Mouse (Mus musculus): ENCODE results near the gene C9. TPM values are rescaled to one million over a fixed set of nuclear protein-coding genes. Genes with fewer than 3 reads are reported as not detected.

Gene C9
- polyA plus RNA-seq (2015; fragmentation: Nextera tagmentation; extraction: Ambion mirVana), result not detected in 2 replicates

DNA sequence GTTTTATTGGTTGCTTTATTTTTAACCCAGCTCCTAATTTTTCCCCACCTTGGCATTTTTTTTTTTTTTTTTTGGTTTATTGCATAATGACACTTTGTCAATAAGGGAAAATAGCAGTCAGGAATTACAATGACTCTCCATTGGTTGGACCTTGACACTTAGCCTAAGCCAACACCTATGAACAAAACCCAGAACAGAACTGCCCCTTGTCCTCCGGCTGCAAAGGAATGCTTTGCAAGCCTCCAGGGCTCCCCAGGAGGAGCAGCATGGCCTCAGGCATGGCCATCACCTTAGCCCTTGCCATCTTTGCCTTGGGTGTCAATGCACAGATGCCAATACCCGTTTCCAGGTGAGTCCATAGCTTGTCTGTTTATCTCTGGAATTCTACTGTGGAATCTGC lies at the start of gene C9:
TSS of gene C9 (plus strand) at position 193 of the 400 bp plus-strand sequence.
- ATAC-seq, result no peak
- H3K4me1 ChIP-seq (replicated peaks; ENCODE audit: control insufficient read depth, insufficient read depth, low read length), result no peaks in the 10 kb centered on the region
- no peak within 1 kb of the TSS for H3K27ac ChIP-seq (ENCODE audit: low read length)
- no peak within 1 kb of the TSS for H3K4me3 ChIP-seq (replicated peaks; ENCODE audit: low read length)
- H3K27me3 ChIP-seq (replicated peaks; ENCODE audit: control insufficient read depth, insufficient read depth, low read length), result no peaks in the 10 kb centered on the region
- no peaks in the 10 kb centered on the region for H3K36me3 ChIP-seq (ENCODE audit: control insufficient read depth, insufficient read depth)
- no peak within 1 kb of the TSS for H3K4me2 ChIP-seq (ENCODE audit: low read length)
- H3K9ac ChIP-seq (replicated peaks; ENCODE audit: low read depth, low read length), result no peak within 1 kb of the TSS
- 73% methylated on average over 2 of the region's 2 CpGs for WGBS
- no peaks in the 10 kb centered on the region for H3K9me3 ChIP-seq (ENCODE audit: control insufficient read depth, low read length)

GRCm38 (mm10) chr15:6398211-6398610 lies 46.9 kb upstream of the C9 start:
- ATAC-seq, result no peak

GRCm38 (mm10) chr15:6398881-6399280 lies 46.2 kb upstream of the C9 start:
- Histone ChIP-seq H3K27ac (ENCODE audit: low read length) (no peak overlapping the region), H3K4me2 (ENCODE audit: low read length) (no peak overlapping the region), H3K9ac (replicated peaks; ENCODE audit: low read depth, low read length) (no peak overlapping the region), H3K9me3 (ENCODE audit: control insufficient read depth, low read length) (no peaks in the 10 kb centered on the region), H3K4me1 (replicated peaks; ENCODE audit: control insufficient read depth, insufficient read depth, low read length) (no peaks in the 10 kb centered on the region), H3K36me3 (ENCODE audit: control insufficient read depth, insufficient read depth) (no peaks in the 10 kb centered on the region), H3K27me3 (replicated peaks; ENCODE audit: control insufficient read depth, insufficient read depth, low read length) (no peaks in the 10 kb centered on the region), H3K4me3 (replicated peaks; ENCODE audit: low read length) (no peak overlapping the region)
- ATAC-seq, result no peak
- WGBS, result 86% methylated on average over 6 of the region's 6 CpGs

More at GRCm38 (mm10) chr15:6398211-6398610, 46.9 kb upstream of the C9 start:
- H3K27me3 ChIP-seq (replicated peaks; ENCODE audit: control insufficient read depth, insufficient read depth, low read length), result no peaks in the 10 kb centered on the region
- no peaks in the 10 kb centered on the region for H3K36me3 ChIP-seq (ENCODE audit: control insufficient read depth, insufficient read depth)
- whole genome bisulfite sequencing, result 84% methylated on average over 4 of the region's 4 CpGs
- no peaks in the 10 kb centered on the region for H3K9me3 ChIP-seq (ENCODE audit: control insufficient read depth, low read length)
- H3K4me3 ChIP-seq (replicated peaks; ENCODE audit: low read length), result no peak overlapping the region
- no peak overlapping the region for H3K4me2 ChIP-seq (ENCODE audit: low read length)
- H3K27ac ChIP-seq (ENCODE audit: low read length), result no peak overlapping the region
- no peaks in the 10 kb centered on the region for H3K4me1 ChIP-seq (replicated peaks; ENCODE audit: control insufficient read depth, insufficient read depth, low read length)
- H3K9ac ChIP-seq (replicated peaks; ENCODE audit: low read depth, low read length), result no peak overlapping the region

GRCm38 (mm10) chr15:6400115-6400514 lies 45.0 kb upstream of the C9 start:
- 91% methylated on average over 8 of the region's 8 CpGs for WGBS
- Histone ChIP-seq H3K4me2 (ENCODE audit: low read length) (no peak overlapping the region), H3K4me3 (replicated peaks; ENCODE audit: low read length) (no peak overlapping the region), H3K27ac (ENCODE audit: low read length) (no peak overlapping the region), H3K9ac (replicated peaks; ENCODE audit: low read depth, low read length) (no peak overlapping the region), H3K36me3 (ENCODE audit: control insufficient read depth, insufficient read depth) (no peaks in the 10 kb centered on the region), H3K4me1 (replicated peaks; ENCODE audit: control insufficient read depth, insufficient read depth, low read length) (no peaks in the 10 kb centered on the region), H3K9me3 (ENCODE audit: control insufficient read depth, low read length) (no peaks in the 10 kb centered on the region), H3K27me3 (replicated peaks; ENCODE audit: control insufficient read depth, insufficient read depth, low read length) (no peaks in the 10 kb centered on the region)
- ATAC-seq, result no peak

DNA sequence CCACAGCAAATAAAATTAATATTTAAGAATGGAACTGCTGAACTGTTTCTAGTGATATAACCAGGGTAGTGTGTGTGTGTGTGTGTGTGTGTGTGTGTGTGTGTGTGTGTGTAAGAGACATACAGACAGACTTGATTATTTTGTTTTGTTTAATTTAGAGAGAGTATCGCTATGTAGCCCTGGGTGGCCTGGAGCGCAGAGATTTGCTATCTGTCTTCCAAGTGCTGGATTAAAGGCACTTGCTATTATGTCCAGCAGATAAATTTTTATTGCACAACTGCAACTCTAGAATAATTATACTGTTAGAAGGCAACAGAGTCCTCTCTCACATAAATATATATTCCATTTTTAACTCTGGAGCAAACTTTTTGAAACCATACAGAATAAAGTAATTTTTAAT lies 42.7 kb upstream of the C9 start:
- ATAC-seq, result no peak
- Histone ChIP-seq H3K27ac (ENCODE audit: low read length) (no peak overlapping the region), H3K4me3 (replicated peaks; ENCODE audit: low read length) (no peak overlapping the region), H3K4me2 (ENCODE audit: low read length) (no peak overlapping the region), H3K27me3 (replicated peaks; ENCODE audit: control insufficient read depth, insufficient read depth, low read length) (no peaks in the 10 kb centered on the region), H3K36me3 (ENCODE audit: control insufficient read depth, insufficient read depth) (no peaks in the 10 kb centered on the region), H3K9me3 (ENCODE audit: control insufficient read depth, low read length) (no peaks in the 10 kb centered on the region), H3K9ac (replicated peaks; ENCODE audit: low read depth, low read length) (no peak overlapping the region), H3K4me1 (replicated peaks; ENCODE audit: control insufficient read depth, insufficient read depth, low read length) (no peaks in the 10 kb centered on the region)
- WGBS, result 83% methylated on average over 2 of the region's 2 CpGs

DNA sequence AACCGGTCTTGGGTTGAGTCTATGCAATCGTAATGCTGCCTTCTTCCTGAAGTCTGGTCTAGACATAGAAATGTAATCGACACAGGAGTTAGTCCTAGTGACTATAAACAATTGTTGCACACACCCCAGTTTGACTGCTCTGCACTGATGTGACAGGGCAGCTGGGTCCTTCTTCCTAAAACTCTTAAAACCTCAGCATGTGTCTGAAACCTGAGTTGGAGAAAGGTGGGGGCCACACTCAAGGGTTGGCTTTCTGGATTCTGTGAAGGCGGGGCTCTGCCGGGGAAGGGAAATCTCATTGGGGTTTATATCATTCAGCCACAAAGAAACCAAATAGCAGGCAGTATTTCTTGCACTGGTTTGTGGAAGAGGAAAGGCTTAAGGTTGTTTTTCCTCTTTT lies 41.0 kb upstream of the C9 start:
- H3K36me3 ChIP-seq (ENCODE audit: control insufficient read depth, insufficient read depth), result no peaks in the 10 kb centered on the region
- no peak overlapping the region for H3K27ac ChIP-seq (ENCODE audit: low read length)
- H3K9ac ChIP-seq (replicated peaks; ENCODE audit: low read depth, low read length), result no peak overlapping the region
- no peaks in the 10 kb centered on the region for H3K4me1 ChIP-seq (replicated peaks; ENCODE audit: control insufficient read depth, insufficient read depth, low read length)
- no peaks in the 10 kb centered on the region for H3K27me3 ChIP-seq (replicated peaks; ENCODE audit: control insufficient read depth, insufficient read depth, low read length)
- WGBS, result 86% methylated on average over 5 of the region's 5 CpGs
- no peak for ATAC-seq
- H3K9me3 ChIP-seq (ENCODE audit: control insufficient read depth, low read length), result no peaks in the 10 kb centered on the region
- no peak overlapping the region for H3K4me3 ChIP-seq (replicated peaks; ENCODE audit: low read length)
- H3K4me2 ChIP-seq (ENCODE audit: low read length), result no peak overlapping the region

DNA sequence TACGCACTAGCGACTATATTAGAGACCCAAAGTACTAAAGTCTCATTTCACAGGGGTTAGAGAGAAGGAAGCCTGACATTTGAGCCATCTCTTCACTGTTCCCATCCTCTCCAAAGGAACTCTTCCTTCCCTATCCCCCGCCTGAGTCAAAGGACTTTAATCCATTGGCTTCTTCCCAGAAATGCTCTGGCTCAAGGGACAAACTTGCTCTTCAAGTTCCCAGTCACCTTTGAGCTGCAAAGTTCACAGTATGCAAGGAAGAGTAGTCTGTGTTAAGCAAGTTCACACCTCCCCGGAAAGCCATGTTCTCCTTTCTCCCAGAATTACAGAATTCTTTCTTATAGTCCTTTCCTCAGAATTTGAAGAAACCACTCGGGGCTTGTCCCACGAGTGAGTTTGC lies 38.4 kb upstream of the C9 start:
- Histone ChIP-seq H3K4me2 (ENCODE audit: low read length) (no peak overlapping the region), H3K4me1 (replicated peaks; ENCODE audit: control insufficient read depth, insufficient read depth, low read length) (no peaks in the 10 kb centered on the region), H3K4me3 (replicated peaks; ENCODE audit: low read length) (no peak overlapping the region), H3K9me3 (ENCODE audit: control insufficient read depth, low read length) (no peaks in the 10 kb centered on the region), H3K9ac (replicated peaks; ENCODE audit: low read depth, low read length) (no peak overlapping the region), H3K27me3 (replicated peaks; ENCODE audit: control insufficient read depth, insufficient read depth, low read length) (no peaks in the 10 kb centered on the region), H3K27ac (ENCODE audit: low read length) (no peak overlapping the region), H3K36me3 (ENCODE audit: control insufficient read depth, insufficient read depth) (no peaks in the 10 kb centered on the region)
- no peak for ATAC-seq
- WGBS, result 88% methylated on average over 6 of the region's 6 CpGs

DNA sequence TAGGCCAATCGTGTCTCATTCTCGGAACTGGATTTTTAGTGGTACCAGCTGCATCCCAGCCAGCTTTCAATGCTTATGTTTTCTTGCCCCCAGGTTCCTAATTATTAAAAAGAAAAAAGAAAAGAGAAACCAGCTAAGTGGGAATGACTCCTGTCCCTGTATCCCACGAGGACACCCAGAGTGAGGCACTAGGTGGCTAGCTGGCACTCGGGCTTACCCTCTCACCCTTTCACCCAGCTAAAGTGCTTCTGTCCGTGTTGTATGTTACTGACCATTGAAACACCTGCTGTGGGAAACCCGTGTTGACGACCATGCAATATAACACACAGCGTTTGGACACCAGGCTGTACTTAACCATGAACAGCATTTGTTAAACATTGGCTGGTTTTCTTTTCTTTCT lies 36.1 kb upstream of the C9 start:
- H3K27ac ChIP-seq (ENCODE audit: low read length), result no peak overlapping the region
- no peaks in the 10 kb centered on the region for H3K9me3 ChIP-seq (ENCODE audit: control insufficient read depth, low read length)
- no peaks in the 10 kb centered on the region for H3K36me3 ChIP-seq (ENCODE audit: control insufficient read depth, insufficient read depth)
- no peaks in the 10 kb centered on the region for H3K4me1 ChIP-seq (replicated peaks; ENCODE audit: control insufficient read depth, insufficient read depth, low read length)
- H3K27me3 ChIP-seq (replicated peaks; ENCODE audit: control insufficient read depth, insufficient read depth, low read length), result no peaks in the 10 kb centered on the region
- H3K4me3 ChIP-seq (replicated peaks; ENCODE audit: low read length), result no peak overlapping the region
- no peak overlapping the region for H3K4me2 ChIP-seq (ENCODE audit: low read length)
- no peak for ATAC-seq
- no peak overlapping the region for H3K9ac ChIP-seq (replicated peaks; ENCODE audit: low read depth, low read length)
- WGBS, result 87% methylated on average over 8 of the region's 8 CpGs

DNA sequence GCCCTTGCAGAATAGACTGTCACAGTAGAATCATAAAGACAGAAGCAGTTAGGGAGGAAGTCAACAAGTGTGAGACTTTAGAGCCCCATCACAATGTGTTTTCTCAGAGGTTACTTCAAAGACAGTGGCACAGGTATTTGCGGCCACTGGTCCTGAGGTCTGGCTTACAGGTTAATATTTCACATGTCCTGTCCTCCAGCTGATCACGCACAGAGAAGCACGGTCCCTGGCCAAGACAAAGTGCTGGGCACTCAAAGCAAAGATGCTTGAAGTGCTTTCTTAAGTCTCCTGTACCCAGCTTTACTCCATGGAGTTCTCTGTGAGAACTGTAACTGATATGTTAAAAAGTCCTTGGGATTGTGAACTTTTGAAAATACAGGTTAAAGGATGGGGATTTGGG lies 35.0 kb upstream of the C9 start:
- no peak overlapping the region for H3K4me2 ChIP-seq (ENCODE audit: low read length)
- no peak overlapping the region for H3K9ac ChIP-seq (replicated peaks; ENCODE audit: low read depth, low read length)
- H3K27me3 ChIP-seq (replicated peaks; ENCODE audit: control insufficient read depth, insufficient read depth, low read length), result no peaks in the 10 kb centered on the region
- ATAC-seq, result no peak
- H3K9me3 ChIP-seq (ENCODE audit: control insufficient read depth, low read length), result no peaks in the 10 kb centered on the region
- no peaks in the 10 kb centered on the region for H3K4me1 ChIP-seq (replicated peaks; ENCODE audit: control insufficient read depth, insufficient read depth, low read length)
- no peak overlapping the region for H3K27ac ChIP-seq (ENCODE audit: low read length)
- 97% methylated on average over 3 of the region's 3 CpGs for WGBS
- H3K36me3 ChIP-seq (ENCODE audit: control insufficient read depth, insufficient read depth), result no peaks in the 10 kb centered on the region
- no peak overlapping the region for H3K4me3 ChIP-seq (replicated peaks; ENCODE audit: low read length)

DNA sequence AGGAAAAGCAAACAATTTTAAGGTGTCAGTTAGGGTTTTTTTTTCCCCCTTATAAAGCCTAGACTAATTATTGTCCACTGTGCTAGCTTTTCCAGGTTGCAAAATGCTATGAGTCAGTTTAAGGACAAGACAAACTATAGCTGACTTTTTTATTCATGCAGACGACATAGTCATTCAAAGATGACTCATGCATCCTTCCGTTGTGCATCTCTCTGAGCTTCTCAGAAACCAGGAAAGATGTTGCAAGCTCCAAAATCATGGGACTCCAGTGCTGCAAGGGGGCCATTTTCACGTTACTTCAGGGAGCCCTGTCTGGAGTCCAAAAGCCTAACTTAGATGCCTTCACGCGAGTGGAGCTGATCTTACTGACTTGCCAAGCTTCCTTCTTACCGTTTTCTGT lies 33.8 kb upstream of the C9 start:
- H3K4me1 ChIP-seq (replicated peaks; ENCODE audit: control insufficient read depth, insufficient read depth, low read length), result no peaks in the 10 kb centered on the region
- no peaks in the 10 kb centered on the region for H3K36me3 ChIP-seq (ENCODE audit: control insufficient read depth, insufficient read depth)
- no peaks in the 10 kb centered on the region for H3K9me3 ChIP-seq (ENCODE audit: control insufficient read depth, low read length)
- no peak for ATAC-seq
- no peak overlapping the region for H3K9ac ChIP-seq (replicated peaks; ENCODE audit: low read depth, low read length)
- 89% methylated on average over 6 of the region's 6 CpGs for WGBS
- H3K4me2 ChIP-seq (ENCODE audit: low read length), result no peak overlapping the region
- H3K27ac ChIP-seq (ENCODE audit: low read length), result no peak overlapping the region
- no peak overlapping the region for H3K4me3 ChIP-seq (replicated peaks; ENCODE audit: low read length)
- no peaks in the 10 kb centered on the region for H3K27me3 ChIP-seq (replicated peaks; ENCODE audit: control insufficient read depth, insufficient read depth, low read length)
